Mouse (Mus musculus) thymus, adult 2 months (tissue): ENCODE data around the gene Osbp. TPM values are rescaled to one million over a fixed set of nuclear protein-coding genes. Genes with fewer than 3 reads are reported as not detected.

ENCODE experiments used
- DNase-seq: peaks from one replicate; pipeline ENCODE4 v3.0.0; 2021
- H3K27ac ChIP-seq: fragments of 200-500 bp; 2 replicates; pipeline ENCODE4 v1.5.1; 2012; ENCODE audit warnings: low read length, control low read depth; ENCODE audit not compliant: control insufficient read depth, insufficient read depth
- H3K27me3 ChIP-seq: fragments of 200-500 bp; 2 replicates; pipeline ENCODE4 v1.6.1; 2012; ENCODE audit warnings: mild to moderate bottlenecking, low read length, moderate library complexity, mixed read lengths; ENCODE audit not compliant: control insufficient read depth, insufficient read depth
- H3K36me3 ChIP-seq: fragments of 200-500 bp; 2 replicates; pipeline ENCODE4 v1.6.1; 2012; ENCODE audit warnings: mild to moderate bottlenecking, low read length, moderate library complexity; ENCODE audit not compliant: control insufficient read depth, insufficient read depth
- H3K4me1 ChIP-seq: fragments of 200-500 bp; replicated peaks from 2 replicates; pipeline ENCODE4 v1.6.1; 2012; ENCODE audit warnings: low read length; ENCODE audit not compliant: control insufficient read depth, insufficient read depth
- H3K4me3 ChIP-seq: fragments of 200-500 bp; 2 replicates; pipeline ENCODE4 v1.5.1; 2012; ENCODE audit warnings: mild to moderate bottlenecking, low read length, control low read depth, moderate library complexity; ENCODE audit not compliant: control insufficient read depth, insufficient read depth
- CTCF ChIP-seq: fragments of 200-500 bp; IDR thresholded peaks from 2 replicates; pipeline ENCODE4 v1.5.1; 2012; ENCODE audit warnings: mild to moderate bottlenecking, control low read depth, low read length, moderate library complexity, borderline replicate concordance; ENCODE audit not compliant: control insufficient read depth, poor library complexity, insufficient read depth; ENCODE audit errors: extremely low read depth
- POLR2A ChIP-seq: fragments of 200-500 bp; IDR thresholded peaks from 2 replicates; pipeline ENCODE4 v1.6.1; 2012; ENCODE audit warnings: mild to moderate bottlenecking, low read length, control low read depth, moderate library complexity; ENCODE audit not compliant: control insufficient read depth, poor library complexity, insufficient read depth; ENCODE audit errors: extremely low read depth
- WGBS: fragments of 180-500 bp; shearing (Covaris S2); methylation state at CpG from one replicate; pipeline ENCODE4 v1.1.7; 2018; 5-methylcytosine and 5-hydroxymethylcytosine counted together
- polyA plus RNA-seq: library from polyadenylated mRNA; depleted of rRNA; stranded (reverse); fragments of >200 nt; gene quantifications from 2 replicates; pipeline ENCODE4 v1.2.3, GENCODE M21; 2012

Osbp gene
- polyA plus RNA-seq, 1 experiment = 24.5 TPM

GRCm38 (mm10) chr19:11987841-11988240 lies 22.1 kb downstream of the Osbp start:
- H3K27ac ChIP-seq = no peak overlapping the region
- no peak overlapping the region for H3K4me3 ChIP-seq
- H3K4me1 ChIP-seq = no peaks in the 10 kb centered on the region
- 96% methylated on average over 3 of the region's 3 CpGs for WGBS
- DNase-seq = no peak
- H3K36me3 ChIP-seq = peaks cover 92% of the 10 kb centered on the region
- H3K27me3 ChIP-seq = no peaks in the 10 kb centered on the region
- TF ChIP-seq POLR2A = no peak
- TF ChIP-seq CTCF = no peak

DNA sequence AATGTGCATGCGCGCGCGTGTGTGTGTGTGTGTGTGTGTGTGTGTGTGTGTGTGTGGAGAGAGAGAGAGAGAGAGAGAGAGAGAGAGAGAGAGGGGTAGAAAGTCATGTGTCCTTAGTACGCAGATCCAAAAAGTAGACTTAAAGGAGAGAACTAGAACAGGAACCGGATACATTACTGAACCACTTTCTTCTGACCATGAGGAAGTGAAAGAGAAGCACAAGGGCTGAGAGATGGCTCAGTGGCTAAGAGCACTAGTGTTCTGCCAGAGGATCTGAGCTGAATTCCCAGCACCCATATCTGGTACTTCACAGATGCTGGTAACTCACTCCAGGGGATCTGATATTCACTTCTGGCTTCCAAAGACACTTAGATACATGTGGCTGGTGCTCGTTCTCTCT lies 23.6 kb downstream of the Osbp start:
- peaks cover 82% of the 10 kb centered on the region for H3K36me3 ChIP-seq
- DNase-seq = no peak
- no peaks in the 10 kb centered on the region for H3K4me1 ChIP-seq
- TF ChIP-seq CTCF (no peak), POLR2A (no peak)
- 92% methylated on average over 7 of the region's 7 CpGs for WGBS
- no peaks in the 10 kb centered on the region for H3K27me3 ChIP-seq
- H3K27ac ChIP-seq = no peak overlapping the region
- no peak overlapping the region for H3K4me3 ChIP-seq

GRCm38 (mm10) chr19:11992034-11992433 lies 26.3 kb downstream of the Osbp start:
- Histone ChIP-seq H3K36me3 (peaks cover 67% of the 10 kb centered on the region), H3K4me1 (no peaks in the 10 kb centered on the region), H3K27ac (no peak overlapping the region), H3K27me3 (no peaks in the 10 kb centered on the region), H3K4me3 (no peak overlapping the region)
- whole genome bisulfite sequencing = 98% methylated on average over 9 of the region's 9 CpGs
- DNase-seq = no peak
- no peak for TF ChIP-seq CTCF
- TF ChIP-seq POLR2A = no peak

DNA sequence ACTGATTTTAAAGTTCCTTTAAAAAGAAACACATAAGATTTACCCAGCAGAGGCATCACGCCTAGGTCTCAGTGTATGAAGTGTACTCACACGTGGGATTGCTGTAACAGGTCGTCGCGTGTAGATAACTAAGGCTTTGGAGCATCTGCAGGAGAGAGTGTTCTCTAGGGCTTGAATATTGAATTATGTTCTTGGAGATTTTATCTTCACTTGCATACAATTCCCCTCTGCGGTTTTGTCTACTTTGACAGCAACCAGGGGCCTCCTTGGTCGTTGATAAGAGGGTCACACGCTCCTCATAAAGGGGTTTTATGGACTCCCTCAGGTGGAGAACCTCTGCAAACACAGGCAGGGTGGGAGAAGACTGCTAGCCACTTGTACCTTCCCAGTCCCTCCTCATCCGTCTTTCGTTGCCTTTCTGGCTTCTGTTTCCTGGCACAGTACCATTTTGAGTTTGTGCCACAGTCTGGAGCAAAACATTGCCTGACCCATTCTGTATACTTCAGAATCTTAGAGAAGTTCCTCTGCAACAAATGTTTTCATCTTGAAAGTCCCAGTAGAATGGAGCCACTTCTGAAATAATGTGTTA lies 26.8 kb downstream of the Osbp start:
- DNase-seq = no peak
- Histone ChIP-seq H3K36me3 (peaks cover 62% of the 10 kb centered on the region), H3K4me1 (no peaks in the 10 kb centered on the region), H3K27me3 (no peaks in the 10 kb centered on the region), H3K27ac (no peak overlapping the region), H3K4me3 (no peak overlapping the region)
- TF ChIP-seq CTCF (no peak), POLR2A (no peak)
- WGBS = 92% methylated on average over 10 of the region's 10 CpGs

- Histone ChIP-seq H3K4me1 (no peaks in the 10 kb centered on the region), H3K4me3 (no peak overlapping the region), H3K27me3 (no peaks in the 10 kb centered on the region), H3K27ac (no peak overlapping the region), H3K36me3 (peaks cover 41% of the 10 kb centered on the region)
- DNase-seq = no peak
- 94% methylated on average over 6 of the region's 6 CpGs for WGBS
- TF ChIP-seq CTCF = no peak
- TF ChIP-seq POLR2A = no peak
Measured at GRCm38 (mm10) chr19:11994703-11995431, 29.1 kb downstream of the Osbp start.

- 97% methylated on average over 2 of the region's 2 CpGs for WGBS
- Histone ChIP-seq H3K27me3 (no peaks in the 10 kb centered on the region), H3K36me3 (peaks cover 34% of the 10 kb centered on the region), H3K4me3 (no peak overlapping the region), H3K27ac (no peak overlapping the region), H3K4me1 (no peaks in the 10 kb centered on the region)
- DNase-seq = no peak
- TF ChIP-seq CTCF (no peak), POLR2A (no peak)
Measured at GRCm38 (mm10) chr19:11995722-11996448, 30.1 kb downstream of the Osbp start.
